Mouse (Mus musculus): ENCODE data around the gene Crhr1. TPM values are rescaled to one million over a fixed set of nuclear protein-coding genes. Genes with fewer than 3 reads are reported as not detected.

Crhr1 gene
- polyA plus RNA-seq, 1 experiment from 2014 or later, result 9.3 TPM

DNA sequence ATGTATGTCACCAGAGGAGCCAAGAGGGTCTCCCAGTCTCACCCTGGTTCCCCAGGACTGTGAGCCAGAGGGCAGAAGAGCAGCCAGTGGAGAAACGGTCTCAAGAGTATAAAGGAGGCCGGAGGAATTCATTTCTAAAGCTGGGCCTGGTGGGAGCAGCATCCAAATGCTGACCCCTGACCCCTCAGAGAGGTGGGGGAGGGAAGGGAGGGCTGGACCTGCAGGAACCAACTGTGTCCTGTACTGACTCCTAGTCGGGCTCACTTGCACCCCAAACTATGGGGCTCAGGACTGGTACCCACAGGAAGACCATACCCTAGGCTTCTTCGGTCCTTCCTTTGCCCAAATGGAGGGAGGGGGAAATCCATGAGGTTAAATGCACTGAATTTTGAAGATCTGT is 21.7 kb downstream of the Crhr1 start:
- Histone ChIP-seq H3K4me3 (ENCODE audit: low read depth, low read length) (no peak overlapping the region), H3K4me1 (ENCODE audit: control insufficient read depth, insufficient read depth, low read length) (peaks cover 20% of the 10 kb centered on the region), H3K9me3 (replicated peaks; ENCODE audit: control insufficient read depth, low read length, poor library complexity, severe bottlenecking) (no peaks in the 10 kb centered on the region), H3K36me3 (ENCODE audit: control insufficient read depth, insufficient read depth, low read length) (no peaks in the 10 kb centered on the region), H3K27me3 (ENCODE audit: control insufficient read depth, insufficient read depth, low read depth, low read length) (no peaks in the 10 kb centered on the region), H3K9ac (ENCODE audit: low read depth, low read length) (no peak overlapping the region), H3K4me2 (ENCODE audit: low read length) (no peak overlapping the region), H3K27ac (ENCODE audit: low read length) (no peak overlapping the region)
- WGBS, result 52% methylated on average over 4 of the region's 4 CpGs
- ATAC-seq, result no peak

DNA sequence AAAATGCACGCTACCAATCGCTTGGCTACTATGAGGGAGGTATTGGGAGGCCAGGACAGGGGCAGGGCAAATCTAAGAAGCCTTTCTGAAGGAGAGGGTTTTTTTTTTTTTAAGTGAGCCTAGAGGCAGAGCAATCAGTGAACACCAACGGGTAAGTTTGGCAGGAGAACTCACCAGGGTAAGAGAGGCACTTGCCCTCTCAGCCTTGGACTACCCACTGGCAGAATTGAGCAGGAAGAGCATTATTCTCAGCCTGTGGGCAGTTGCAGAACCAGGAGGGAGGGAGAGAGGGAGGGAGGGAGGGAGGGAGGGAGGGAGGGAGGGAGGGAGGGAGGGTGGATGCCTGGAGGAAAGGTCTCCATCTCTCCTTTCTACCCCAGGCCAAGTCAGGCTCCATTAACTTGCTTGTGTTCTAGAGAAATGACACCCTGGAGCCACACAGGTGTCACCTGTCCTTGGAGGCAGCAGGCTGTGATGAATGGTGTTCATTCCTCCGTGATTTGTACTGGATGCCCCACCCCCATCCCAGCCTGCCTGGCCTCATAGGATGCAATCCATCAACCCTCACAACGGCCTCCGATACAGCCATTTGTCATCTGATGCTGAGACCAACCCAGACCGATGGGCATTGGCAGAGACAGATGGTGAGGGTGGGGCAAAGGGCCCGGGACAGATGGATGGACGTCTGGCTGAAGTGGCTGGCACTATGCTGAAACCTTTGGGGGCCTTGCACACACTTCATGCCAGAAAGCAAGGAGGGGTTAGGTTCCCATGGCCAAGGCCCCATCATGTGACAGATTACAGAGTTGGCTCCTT is 22.4 kb downstream of the Crhr1 start:
- H3K9me3 ChIP-seq (replicated peaks; ENCODE audit: control insufficient read depth, low read length, poor library complexity, severe bottlenecking), result no peaks in the 10 kb centered on the region
- 51% methylated on average over 9 of the region's 9 CpGs for WGBS
- H3K27ac ChIP-seq (ENCODE audit: low read length), result no peak overlapping the region
- H3K4me1 ChIP-seq (ENCODE audit: control insufficient read depth, insufficient read depth, low read length), result peaks cover 22% of the 10 kb centered on the region
- ATAC-seq, result no peak
- no peaks in the 10 kb centered on the region for H3K36me3 ChIP-seq (ENCODE audit: control insufficient read depth, insufficient read depth, low read length)
- no peak overlapping the region for H3K4me3 ChIP-seq (ENCODE audit: low read depth, low read length)
- H3K9ac ChIP-seq (ENCODE audit: low read depth, low read length), result no peak overlapping the region
- no peak overlapping the region for H3K4me2 ChIP-seq (ENCODE audit: low read length)
- H3K27me3 ChIP-seq (ENCODE audit: control insufficient read depth, insufficient read depth, low read depth, low read length), result no peaks in the 10 kb centered on the region

DNA sequence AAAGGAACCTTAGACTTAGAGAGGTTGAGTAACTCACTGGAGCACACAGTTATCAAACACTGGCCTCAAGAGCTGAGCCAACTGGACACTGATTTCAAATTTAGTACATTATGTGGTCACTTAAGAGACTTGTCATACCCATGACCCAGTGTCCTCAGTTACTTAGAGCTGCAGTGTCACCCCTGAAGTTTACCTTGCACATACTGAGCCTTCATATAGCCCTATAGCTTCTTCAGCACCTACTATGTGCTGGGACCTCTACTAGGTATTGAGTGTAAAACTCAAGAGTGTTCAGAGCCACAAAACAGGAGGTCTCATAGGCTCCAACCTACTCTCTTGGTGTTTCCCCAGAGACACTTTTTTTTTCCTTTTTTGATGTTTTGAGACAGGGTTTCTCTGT is 23.2 kb downstream of the Crhr1 start:
- no peaks in the 10 kb centered on the region for H3K36me3 ChIP-seq (ENCODE audit: control insufficient read depth, insufficient read depth, low read length)
- H3K27me3 ChIP-seq (ENCODE audit: control insufficient read depth, insufficient read depth, low read depth, low read length), result no peaks in the 10 kb centered on the region
- H3K9ac ChIP-seq (ENCODE audit: low read depth, low read length), result no peak overlapping the region
- ATAC-seq, result no peak
- no peak overlapping the region for H3K4me3 ChIP-seq (ENCODE audit: low read depth, low read length)
- H3K27ac ChIP-seq (ENCODE audit: low read length), result no peak overlapping the region
- H3K4me2 ChIP-seq (ENCODE audit: low read length), result no peak overlapping the region
- peaks cover 22% of the 10 kb centered on the region for H3K4me1 ChIP-seq (ENCODE audit: control insufficient read depth, insufficient read depth, low read length)
- no peaks in the 10 kb centered on the region for H3K9me3 ChIP-seq (replicated peaks; ENCODE audit: control insufficient read depth, low read length, poor library complexity, severe bottlenecking)

DNA sequence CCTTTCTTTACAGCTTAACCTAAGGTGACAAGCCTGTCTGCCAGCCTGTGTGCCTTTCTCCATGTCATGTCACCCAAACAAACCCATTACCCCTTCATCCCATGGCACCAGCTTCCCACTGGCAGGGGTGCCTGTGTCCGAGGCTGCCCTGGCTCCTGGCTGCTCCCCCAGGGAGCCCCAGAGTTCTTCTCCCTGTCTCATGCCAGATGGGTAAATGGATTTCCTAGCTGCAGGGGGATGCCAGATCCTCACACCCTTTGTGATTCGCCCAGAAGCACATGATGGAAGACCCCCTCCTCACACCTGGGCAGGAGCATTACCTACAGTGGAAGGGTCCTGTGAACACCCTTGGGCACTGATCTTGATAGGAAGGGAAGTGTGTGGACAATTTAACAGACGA is 23.7 kb downstream of the Crhr1 start:
- WGBS, result 70% methylated on average over 3 of the region's 3 CpGs
- Histone ChIP-seq H3K27ac (ENCODE audit: low read length) (no peak overlapping the region), H3K4me2 (ENCODE audit: low read length) (no peak overlapping the region), H3K4me1 (ENCODE audit: control insufficient read depth, insufficient read depth, low read length) (peaks cover 22% of the 10 kb centered on the region), H3K36me3 (ENCODE audit: control insufficient read depth, insufficient read depth, low read length) (no peaks in the 10 kb centered on the region), H3K4me3 (ENCODE audit: low read depth, low read length) (no peak overlapping the region), H3K9ac (ENCODE audit: low read depth, low read length) (no peak overlapping the region), H3K27me3 (ENCODE audit: control insufficient read depth, insufficient read depth, low read depth, low read length) (no peaks in the 10 kb centered on the region), H3K9me3 (replicated peaks; ENCODE audit: control insufficient read depth, low read length, poor library complexity, severe bottlenecking) (no peaks in the 10 kb centered on the region)
- ATAC-seq, result no peak

DNA sequence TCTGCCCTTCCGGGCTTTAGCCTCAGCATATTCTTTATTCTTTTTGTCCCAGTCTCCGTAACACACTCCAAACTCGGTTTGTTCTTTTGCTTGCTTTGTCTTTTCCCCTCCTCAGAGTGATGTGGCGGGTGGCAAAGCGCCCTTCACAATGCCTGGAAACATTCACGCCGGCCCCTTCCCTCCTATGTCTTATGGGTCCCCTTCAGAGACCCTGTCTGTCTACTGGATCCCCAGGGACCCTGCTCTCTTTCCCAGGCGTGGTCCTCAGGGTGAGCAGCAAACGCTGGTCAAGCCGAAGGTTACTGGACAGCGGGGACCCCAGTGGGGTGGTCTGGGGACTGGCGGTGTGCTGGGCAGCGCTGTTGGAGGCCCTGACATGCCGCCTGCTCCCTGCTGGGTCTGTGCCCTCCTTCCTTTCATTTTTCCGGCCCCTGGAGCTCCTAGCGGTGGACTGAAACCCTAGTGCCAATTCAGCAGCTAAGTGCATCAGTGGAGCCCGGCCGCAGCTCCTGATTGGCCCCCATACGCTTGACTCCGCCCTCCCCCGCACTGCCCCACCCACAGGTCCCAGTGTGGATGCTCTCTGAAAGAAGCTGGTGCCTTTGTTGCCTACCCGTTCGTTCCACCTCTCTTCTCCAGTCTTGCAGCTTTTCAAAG is 25.1 kb downstream of the Crhr1 start:
- no peaks in the 10 kb centered on the region for H3K27me3 ChIP-seq (ENCODE audit: control insufficient read depth, insufficient read depth, low read depth, low read length)
- WGBS, result under 1% methylated on average over 23 of the region's 23 CpGs
- H3K9me3 ChIP-seq (replicated peaks; ENCODE audit: control insufficient read depth, low read length, poor library complexity, severe bottlenecking), result no peaks in the 10 kb centered on the region

DNA sequence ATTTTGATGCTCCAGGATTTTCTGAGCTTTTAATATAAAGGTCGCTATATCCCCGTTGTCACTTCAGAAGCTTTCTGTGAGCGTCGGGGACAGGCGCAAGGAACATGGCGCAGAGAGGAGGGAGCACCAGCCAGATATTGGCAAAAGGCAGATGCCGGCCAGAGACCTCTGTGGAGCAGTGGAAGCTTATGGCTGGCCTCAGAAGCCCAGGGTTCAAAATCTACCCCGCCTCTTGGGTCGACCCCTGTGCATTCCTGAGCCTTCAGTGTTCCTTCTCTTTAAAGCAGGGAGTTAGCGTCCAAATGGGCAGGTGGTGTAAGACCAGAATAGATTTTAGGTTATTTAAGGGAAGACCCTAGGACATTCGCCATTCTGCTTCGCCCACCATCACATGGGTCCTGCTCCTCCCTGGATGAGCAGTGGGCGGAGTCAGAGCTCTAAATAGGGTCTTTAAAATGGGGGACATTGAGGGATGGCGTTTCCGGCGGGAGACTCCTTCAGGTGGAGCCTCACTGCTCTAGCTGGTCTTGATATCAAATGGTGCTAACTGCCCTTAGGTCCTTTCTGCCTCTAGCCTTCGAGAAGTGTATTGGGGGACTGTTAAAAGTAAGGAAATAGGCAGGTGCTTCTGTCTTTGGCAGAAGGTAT is 25.7 kb downstream of the Crhr1 start:
- Histone ChIP-seq H3K4me2 (ENCODE audit: low read length) (peak overlapping the region; percentile 92), H3K36me3 (ENCODE audit: control insufficient read depth, insufficient read depth, low read length) (no peaks in the 10 kb centered on the region), H3K27ac (ENCODE audit: low read length) (peak overlapping the region; percentile 96), H3K4me1 (ENCODE audit: control insufficient read depth, insufficient read depth, low read length) (peaks cover 22% of the 10 kb centered on the region), H3K27me3 (ENCODE audit: control insufficient read depth, insufficient read depth, low read depth, low read length) (no peaks in the 10 kb centered on the region), H3K9me3 (replicated peaks; ENCODE audit: control insufficient read depth, low read length, poor library complexity, severe bottlenecking) (no peaks in the 10 kb centered on the region), H3K4me3 (ENCODE audit: low read depth, low read length) (peak overlapping the region; percentile 44), H3K9ac (ENCODE audit: low read depth, low read length) (peak overlapping the region; percentile 78)
- 6% methylated on average over 17 of the region's 17 CpGs for WGBS
- peak; percentile 47 for ATAC-seq

More for the DNA sequence above, 25.1 kb downstream of the Crhr1 start:
- Histone ChIP-seq H3K9ac (ENCODE audit: low read depth, low read length) (peak overlapping the region; percentile 78), H3K4me1 (ENCODE audit: control insufficient read depth, insufficient read depth, low read length) (peaks cover 22% of the 10 kb centered on the region), H3K27ac (ENCODE audit: low read length) (peak overlapping the region; percentile 96), H3K36me3 (ENCODE audit: control insufficient read depth, insufficient read depth, low read length) (no peaks in the 10 kb centered on the region), H3K4me3 (ENCODE audit: low read depth, low read length) (peak overlapping the region; percentile 44), H3K4me2 (ENCODE audit: low read length) (peak overlapping the region; percentile 92)
- ATAC-seq, result peak; percentile 95

DNA sequence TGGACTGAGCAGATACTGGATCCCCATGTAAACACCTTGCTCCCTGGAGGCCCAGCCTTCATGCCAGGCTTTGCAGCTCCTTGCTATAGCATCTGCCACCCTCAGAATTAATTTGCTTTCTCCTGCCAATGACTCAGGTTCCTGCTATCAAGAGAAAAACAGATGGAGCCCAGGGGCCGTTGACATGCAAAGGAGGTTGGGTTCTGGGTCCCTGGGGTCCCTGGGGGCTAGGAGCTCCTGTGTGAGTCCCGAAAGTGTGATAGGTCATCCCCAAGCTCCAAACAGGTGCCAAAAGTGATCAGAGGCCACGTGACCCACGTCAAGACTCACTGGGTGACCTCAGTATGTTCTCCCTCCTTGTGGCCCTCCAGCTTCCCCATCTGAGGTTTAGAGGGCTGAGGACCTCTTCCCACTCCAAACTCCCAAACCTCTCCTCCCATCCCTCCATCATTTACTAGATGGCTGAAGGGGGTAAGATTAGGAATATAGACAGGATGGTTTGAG is 27.2 kb downstream of the Crhr1 start:
- ATAC-seq, result no peak
- H3K9me3 ChIP-seq (replicated peaks; ENCODE audit: control insufficient read depth, low read length, poor library complexity, severe bottlenecking), result no peaks in the 10 kb centered on the region
- H3K36me3 ChIP-seq (ENCODE audit: control insufficient read depth, insufficient read depth, low read length), result no peaks in the 10 kb centered on the region
- 85% methylated on average over 4 of the region's 4 CpGs for WGBS
- no peak overlapping the region for H3K27ac ChIP-seq (ENCODE audit: low read length)
- no peak overlapping the region for H3K9ac ChIP-seq (ENCODE audit: low read depth, low read length)
- no peaks in the 10 kb centered on the region for H3K27me3 ChIP-seq (ENCODE audit: control insufficient read depth, insufficient read depth, low read depth, low read length)
- H3K4me3 ChIP-seq (ENCODE audit: low read depth, low read length), result no peak overlapping the region
- H3K4me1 ChIP-seq (ENCODE audit: control insufficient read depth, insufficient read depth, low read length), result peaks cover 22% of the 10 kb centered on the region
- H3K4me2 ChIP-seq (ENCODE audit: low read length), result no peak overlapping the region

DNA sequence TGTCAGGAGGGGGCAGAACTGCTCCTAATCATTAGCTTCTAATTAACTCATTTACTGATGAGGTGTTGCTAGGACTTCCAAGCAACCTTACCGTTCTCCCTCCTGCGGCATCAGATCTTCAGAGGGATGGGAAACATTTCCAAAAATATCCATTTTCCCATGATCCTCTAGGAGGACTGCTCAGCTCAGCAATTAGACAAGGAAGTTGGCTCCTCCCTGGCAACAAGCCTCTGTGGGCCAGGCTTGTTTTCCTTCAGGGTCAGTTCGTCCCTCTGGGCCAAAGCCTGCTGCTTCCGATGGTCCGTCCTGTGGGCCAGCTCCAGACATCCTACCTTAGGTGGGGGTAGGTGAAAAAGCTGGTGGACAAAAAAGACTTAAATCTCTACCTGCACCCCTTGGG is 28.5 kb downstream of the Crhr1 start:
- 77% methylated on average over 5 of the region's 5 CpGs for WGBS
- ATAC-seq, result no peak

DNA sequence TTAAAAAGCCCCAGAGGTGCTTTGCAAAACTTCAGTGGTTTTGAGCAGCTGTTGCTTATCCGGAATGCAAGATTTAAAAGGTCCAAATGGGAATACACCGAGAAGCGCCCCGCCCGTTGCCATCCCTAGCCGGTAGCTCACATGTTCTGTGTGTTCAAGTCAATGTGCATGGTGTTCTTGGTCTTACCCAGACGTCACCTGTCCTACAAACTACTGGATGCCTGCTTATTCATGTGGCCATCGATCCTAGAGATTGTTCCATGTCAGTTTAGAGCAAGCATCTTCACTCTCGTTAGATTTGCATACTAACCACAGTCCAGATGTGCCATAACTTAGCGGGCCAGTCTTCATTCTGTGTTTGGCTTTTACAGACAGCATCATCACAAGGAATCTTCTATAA is 31.6 kb downstream of the Crhr1 start:
- peaks cover 3% of the 10 kb centered on the region for H3K4me1 ChIP-seq (ENCODE audit: control insufficient read depth, insufficient read depth, low read length)
- H3K36me3 ChIP-seq (ENCODE audit: control insufficient read depth, insufficient read depth, low read length), result no peaks in the 10 kb centered on the region
- no peak overlapping the region for H3K27ac ChIP-seq (ENCODE audit: low read length)
- H3K4me2 ChIP-seq (ENCODE audit: low read length), result no peak overlapping the region
- no peaks in the 10 kb centered on the region for H3K9me3 ChIP-seq (replicated peaks; ENCODE audit: control insufficient read depth, low read length, poor library complexity, severe bottlenecking)
- ATAC-seq, result no peak
- H3K4me3 ChIP-seq (ENCODE audit: low read depth, low read length), result no peak overlapping the region
- WGBS, result 90% methylated on average over 10 of the region's 10 CpGs
- no peaks in the 10 kb centered on the region for H3K27me3 ChIP-seq (ENCODE audit: control insufficient read depth, insufficient read depth, low read depth, low read length)
- no peak overlapping the region for H3K9ac ChIP-seq (ENCODE audit: low read depth, low read length)

More for the DNA sequence above, 28.5 kb downstream of the Crhr1 start:
- Histone ChIP-seq H3K36me3 (ENCODE audit: control insufficient read depth, insufficient read depth, low read length) (no peaks in the 10 kb centered on the region), H3K4me2 (ENCODE audit: low read length) (no peak overlapping the region), H3K27ac (ENCODE audit: low read length) (no peak overlapping the region), H3K9me3 (replicated peaks; ENCODE audit: control insufficient read depth, low read length, poor library complexity, severe bottlenecking) (no peaks in the 10 kb centered on the region), H3K27me3 (ENCODE audit: control insufficient read depth, insufficient read depth, low read depth, low read length) (no peaks in the 10 kb centered on the region), H3K9ac (ENCODE audit: low read depth, low read length) (no peak overlapping the region), H3K4me3 (ENCODE audit: low read depth, low read length) (no peak overlapping the region), H3K4me1 (ENCODE audit: control insufficient read depth, insufficient read depth, low read length) (peaks cover 22% of the 10 kb centered on the region)

Measured in midbrain, embryonic 16.5 days (tissue).